Mouse (Mus musculus): Measurements from ENCODE around the gene Ifnar2. TPM values are rescaled to one million over a fixed set of nuclear protein-coding genes. Genes with fewer than 3 reads are reported as not detected.

Gene Ifnar2
- polyA plus RNA-seq, 1 experiment from 2014 or later, result 29.0 TPM

GRCm38 (mm10) chr16:91384221-91384620 is 11.6 kb downstream of the Ifnar2 start:
- Histone ChIP-seq H3K4me3 (no peak overlapping the region), H3K27ac (no peak overlapping the region), H3K9me3 (peaks cover 1% of the 10 kb centered on the region; the same call in 1 of the 2 replicates), H3K4me1 (peaks cover 16% of the 10 kb centered on the region), H3K36me3 (replicated peaks) (peaks cover 54% of the 10 kb centered on the region), H3K27me3 (ENCODE audit: poor library complexity, severe bottlenecking) (no peaks in the 10 kb centered on the region)
- DNase-seq (ENCODE audit: extremely low spot score, low spot score), result no peak
- WGBS, result 91% methylated on average over 4 of the region's 4 CpGs

- Histone ChIP-seq H3K4me3 (no peak overlapping the region), H3K27me3 (ENCODE audit: poor library complexity, severe bottlenecking) (no peaks in the 10 kb centered on the region), H3K27ac (0 out of 2 replicates have a peak overlapping the region, but pooled peaks have one; percentile 30), H3K9me3 (peaks cover 10% of the 10 kb centered on the region; the same call in 1 of the 2 replicates), H3K36me3 (replicated peaks) (peaks cover 64% of the 10 kb centered on the region), H3K4me1 (peaks cover 11% of the 10 kb centered on the region)
- WGBS, result 57% methylated on average over 10 of the region's 10 CpGs
- no peak for DNase-seq (ENCODE audit: extremely low spot score, low spot score)
Measured at GRCm38 (mm10) chr16:91385621-91386020, 13.0 kb downstream of the Ifnar2 start.

GRCm38 (mm10) chr16:91386419-91387120 is 14.0 kb downstream of the Ifnar2 start:
- Histone ChIP-seq H3K4me3 (no peak overlapping the region), H3K36me3 (replicated peaks) (peaks cover 64% of the 10 kb centered on the region), H3K4me1 (peaks cover 11% of the 10 kb centered on the region), H3K9me3 (peaks cover 10% of the 10 kb centered on the region; the same call in 1 of the 2 replicates), H3K27me3 (ENCODE audit: poor library complexity, severe bottlenecking) (no peaks in the 10 kb centered on the region), H3K27ac (no peak overlapping the region)
- DNase-seq (ENCODE audit: extremely low spot score, low spot score), result no peak
- WGBS, result 94% methylated on average over 10 of the region's 10 CpGs

GRCm38 (mm10) chr16:91387121-91387486 is 14.5 kb downstream of the Ifnar2 start:
- Histone ChIP-seq H3K4me3 (no peak overlapping the region), H3K9me3 (peaks cover 10% of the 10 kb centered on the region; the same call in 1 of the 2 replicates), H3K4me1 (peaks cover 11% of the 10 kb centered on the region), H3K27me3 (ENCODE audit: poor library complexity, severe bottlenecking) (no peaks in the 10 kb centered on the region), H3K36me3 (replicated peaks) (peaks cover 64% of the 10 kb centered on the region), H3K27ac (no peak overlapping the region)
- DNase-seq (ENCODE audit: extremely low spot score, low spot score), result no peak
- WGBS, result 89% methylated on average over 3 of the region's 3 CpGs

GRCm38 (mm10) chr16:91390100-91390499 is 17.5 kb downstream of the Ifnar2 start:
- Histone ChIP-seq H3K9me3 (peaks cover 10% of the 10 kb centered on the region; the same call in 1 of the 2 replicates), H3K27me3 (ENCODE audit: poor library complexity, severe bottlenecking) (no peaks in the 10 kb centered on the region), H3K4me3 (no peak overlapping the region), H3K4me1 (peaks cover 7% of the 10 kb centered on the region), H3K36me3 (replicated peaks) (peaks cover 78% of the 10 kb centered on the region), H3K27ac (no peak overlapping the region)
- no peak for DNase-seq (ENCODE audit: extremely low spot score, low spot score)
- 89% methylated on average over 4 of the region's 4 CpGs for WGBS

GRCm38 (mm10) chr16:91391421-91391820 is 18.8 kb downstream of the Ifnar2 start, which contains the start of gene Gm21970:
Gene Gm21970, plus strand, starts transcription at chr16:91391721.
- peaks cover 4% of the 10 kb centered on the region; the same call in 1 of the 2 replicates for H3K4me1 ChIP-seq
- 93% methylated on average over 5 of the region's 5 CpGs for WGBS
- H3K9me3 ChIP-seq, result peaks cover 10% of the 10 kb centered on the region; the same call in 1 of the 2 replicates
- H3K36me3 ChIP-seq (replicated peaks), result peaks cover 87% of the 10 kb centered on the region
- no peaks in the 10 kb centered on the region for H3K27me3 ChIP-seq (ENCODE audit: poor library complexity, severe bottlenecking)
- no peak for DNase-seq (ENCODE audit: extremely low spot score, low spot score)
- no peak within 1 kb of the TSS for H3K27ac ChIP-seq
- no peak within 1 kb of the TSS for H3K4me3 ChIP-seq

GRCm38 (mm10) chr16:91394826-91395410 is 22.3 kb downstream of the Ifnar2 start:
- DNase-seq (ENCODE audit: extremely low spot score, low spot score), result no peak
- WGBS, result 83% methylated on average over 4 of the region's 4 CpGs
- Histone ChIP-seq H3K36me3 (replicated peaks) (peaks cover 60% of the 10 kb centered on the region), H3K9me3 (peaks cover 2% of the 10 kb centered on the region; the same call in 1 of the 2 replicates), H3K4me1 (peaks cover 4% of the 10 kb centered on the region; the same call in 1 of the 2 replicates), H3K27ac (no peak overlapping the region), H3K4me3 (no peak overlapping the region), H3K27me3 (ENCODE audit: poor library complexity, severe bottlenecking) (no peaks in the 10 kb centered on the region)

- Histone ChIP-seq H3K27me3 (ENCODE audit: poor library complexity, severe bottlenecking) (no peaks in the 10 kb centered on the region), H3K4me1 (peaks cover 4% of the 10 kb centered on the region; the same call in 1 of the 2 replicates), H3K4me3 (no peak overlapping the region), H3K36me3 (replicated peaks) (peaks cover 63% of the 10 kb centered on the region), H3K9me3 (no peaks in the 10 kb centered on the region), H3K27ac (no peak overlapping the region)
- no peak for DNase-seq (ENCODE audit: extremely low spot score, low spot score)
- WGBS, result 43% methylated on average over 8 of the region's 8 CpGs
Measured at GRCm38 (mm10) chr16:91395633-91396392, 23.2 kb downstream of the Ifnar2 start.

GRCm38 (mm10) chr16:91396844-91397537 is 24.4 kb downstream of the Ifnar2 start:
- no peak for DNase-seq (ENCODE audit: extremely low spot score, low spot score)
- Histone ChIP-seq H3K4me1 (peaks cover 4% of the 10 kb centered on the region; the same call in 1 of the 2 replicates), H3K27me3 (ENCODE audit: poor library complexity, severe bottlenecking) (no peaks in the 10 kb centered on the region), H3K4me3 (no peak overlapping the region), H3K9me3 (no peaks in the 10 kb centered on the region), H3K36me3 (replicated peaks) (peaks cover 58% of the 10 kb centered on the region), H3K27ac (no peak overlapping the region)
- 77% methylated on average over 10 of the region's 10 CpGs for WGBS

GRCm38 (mm10) chr16:91398030-91398429 is 25.4 kb downstream of the Ifnar2 start:
- peaks cover 53% of the 10 kb centered on the region for H3K36me3 ChIP-seq (replicated peaks)
- H3K9me3 ChIP-seq, result no peaks in the 10 kb centered on the region
- H3K4me3 ChIP-seq, result no peak overlapping the region
- no peaks in the 10 kb centered on the region for H3K27me3 ChIP-seq (ENCODE audit: poor library complexity, severe bottlenecking)
- H3K4me1 ChIP-seq, result peaks cover 4% of the 10 kb centered on the region; the same call in 1 of the 2 replicates
- no peak for DNase-seq (ENCODE audit: extremely low spot score, low spot score)
- 93% methylated on average over 12 of the region's 12 CpGs for WGBS
- no peak overlapping the region for H3K27ac ChIP-seq

- no peak overlapping the region for H3K27ac ChIP-seq
- DNase-seq (ENCODE audit: extremely low spot score, low spot score), result no peak
- no peaks in the 10 kb centered on the region for H3K9me3 ChIP-seq
- no peaks in the 10 kb centered on the region for H3K27me3 ChIP-seq (ENCODE audit: poor library complexity, severe bottlenecking)
- H3K4me1 ChIP-seq, result peaks cover 4% of the 10 kb centered on the region; the same call in 1 of the 2 replicates
- H3K36me3 ChIP-seq (replicated peaks), result peaks cover 53% of the 10 kb centered on the region
- no peak overlapping the region for H3K4me3 ChIP-seq
- 96% methylated on average over 7 of the region's 7 CpGs for WGBS
Measured at GRCm38 (mm10) chr16:91398944-91399343, 26.4 kb downstream of the Ifnar2 start.

GRCm38 (mm10) chr16:91401569-91402165 is 29.1 kb downstream of the Ifnar2 start:
- DNase-seq (ENCODE audit: extremely low spot score, low spot score), result no peak
- H3K4me3 ChIP-seq, result no peak overlapping the region
- 90% methylated on average over 6 of the region's 6 CpGs for WGBS
- peaks cover 35% of the 10 kb centered on the region for H3K36me3 ChIP-seq (replicated peaks)
- peaks cover 12% of the 10 kb centered on the region for H3K4me1 ChIP-seq
- H3K9me3 ChIP-seq, result no peaks in the 10 kb centered on the region
- H3K27me3 ChIP-seq (ENCODE audit: poor library complexity, severe bottlenecking), result peaks cover 7% of the 10 kb centered on the region; the same call in 1 of the 2 replicates
- H3K27ac ChIP-seq, result no peak overlapping the region

Data from forebrain, embryonic 10.5 days (tissue).